Mouse (Mus musculus): ENCODE measurements around the gene Slc1a1. TPM values are rescaled to one million over a fixed set of nuclear protein-coding genes. Genes with fewer than 3 reads are reported as not detected.

The Slc1a1 gene
- polyA plus RNA-seq (2014; fragmentation: Illumina TruSeq; extraction: RNeasy Lipid Tissue Mini Kit (QIAGEN cat#74804); ENCODE audit: low read depth, low replicate concordance) = 1.0 TPM

DNA sequence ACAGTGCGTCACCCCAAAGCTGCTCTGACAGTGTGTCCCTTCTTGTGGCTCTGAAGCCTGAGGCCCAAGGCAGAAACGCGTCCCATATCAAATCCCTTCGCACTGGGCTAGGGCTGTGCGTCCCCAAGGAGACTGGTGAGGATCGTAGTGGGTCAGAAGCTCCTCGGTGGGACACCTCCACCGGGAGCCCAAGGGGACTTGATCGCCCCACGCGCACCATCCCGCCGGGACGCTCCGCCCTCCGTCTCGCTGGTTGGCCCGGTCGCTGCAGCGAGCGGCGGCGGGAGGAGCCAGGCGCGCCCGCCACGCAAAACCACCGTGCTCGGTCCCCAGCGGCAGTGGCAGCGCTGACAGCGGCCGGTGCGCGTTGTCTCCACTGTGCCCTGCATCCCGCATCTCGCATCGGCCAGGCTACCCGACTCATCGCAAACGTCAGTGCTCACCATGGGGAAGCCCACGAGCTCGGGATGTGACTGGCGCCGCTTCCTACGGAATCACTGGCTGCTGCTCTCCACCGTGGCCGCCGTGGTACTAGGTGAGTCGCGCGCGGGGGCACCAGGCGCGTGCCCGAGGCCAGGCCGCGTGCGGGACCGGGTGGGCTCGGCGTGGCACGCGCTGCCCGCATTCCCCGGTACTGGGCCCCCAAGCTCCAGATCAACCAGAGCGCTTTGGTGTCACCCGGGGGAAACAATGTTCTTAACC, at the start of gene Slc1a1:
TSS of gene Slc1a1 (plus strand) at position 252 of the 702 bp plus-strand sequence.

Other genes starting within 250 kb of the Slc1a1 start
- gene Glis3, start 155.0 kb upstream of the Slc1a1 start, polyA plus RNA-seq (2014; fragmentation: Illumina TruSeq; extraction: RNeasy Lipid Tissue Mini Kit (QIAGEN cat#74804); ENCODE audit: low read depth, low replicate concordance) = 6.1 TPM
- 105 TPM for gene Plpp6, start 128.9 kb downstream of the Slc1a1 start, polyA plus RNA-seq (2014; fragmentation: Illumina TruSeq; extraction: RNeasy Lipid Tissue Mini Kit (QIAGEN cat#74804); ENCODE audit: low read depth, low replicate concordance)
- 4.4 TPM for gene 4430402I18Rik, start 132.8 kb downstream of the Slc1a1 start, polyA plus RNA-seq (2014; fragmentation: Illumina TruSeq; extraction: RNeasy Lipid Tissue Mini Kit (QIAGEN cat#74804); ENCODE audit: low read depth, low replicate concordance)
- 101 TPM for gene Cdc37l1, start 155.3 kb downstream of the Slc1a1 start, polyA plus RNA-seq (2014; fragmentation: Illumina TruSeq; extraction: RNeasy Lipid Tissue Mini Kit (QIAGEN cat#74804); ENCODE audit: low read depth, low replicate concordance)
- 497 TPM for gene Ak3, start 212.9 kb downstream of the Slc1a1 start, polyA plus RNA-seq (2014; fragmentation: Illumina TruSeq; extraction: RNeasy Lipid Tissue Mini Kit (QIAGEN cat#74804); ENCODE audit: low read depth, low replicate concordance)